Mouse (Mus musculus) neural tube, embryonic 14.5 days (tissue): Measurements from ENCODE around the gene Nos3. TPM values are rescaled to one million over a fixed set of nuclear protein-coding genes. Genes with fewer than 3 reads are reported as not detected.

Experiments
- ATAC-seq: fragments of 200-750 bp; cut with Nextera tagmentation; 2 replicates; pipeline ENCODE4 v1.8.0; 2017; ENCODE audit warnings: low read depth, mild to moderate bottlenecking, moderate TSS enrichment, moderate library complexity
- H3K27ac ChIP-seq: fragments of 300-500 bp; sonication (generic); 2 replicates; pipeline ENCODE4 v1.5.1; 2014; ENCODE audit warnings: low read depth, mild to moderate bottlenecking, control low read depth, low read length, moderate library complexity, mixed read lengths
- H3K27me3 ChIP-seq: fragments of 300-500 bp; sonication (generic); 2 replicates; pipeline ENCODE4 v1.6.1; 2014; ENCODE audit warnings: low read length; ENCODE audit not compliant: control insufficient read depth, insufficient read depth
- H3K36me3 ChIP-seq: fragments of 300-500 bp; sonication (generic); 2 replicates; pipeline ENCODE4 v1.6.1; 2014; ENCODE audit warnings: low read length, mixed read lengths; ENCODE audit not compliant: control insufficient read depth, insufficient read depth
- H3K4me1 ChIP-seq: fragments of 300-500 bp; sonication (generic); 2 replicates; pipeline ENCODE4 v1.6.1; 2014; ENCODE audit warnings: low read length; ENCODE audit not compliant: control insufficient read depth, insufficient read depth
- H3K4me2 ChIP-seq: fragments of 300-500 bp; sonication (generic); 2 replicates; pipeline ENCODE4 v1.6.1; 2014; ENCODE audit warnings: mild to moderate bottlenecking, low read depth, low read length, control low read depth
- H3K4me3 ChIP-seq: fragments of 300-500 bp; sonication (generic); 2 replicates; pipeline ENCODE4 v1.5.1; 2014; ENCODE audit warnings: low read depth, low read length, control low read depth, mixed read lengths
- H3K9ac ChIP-seq: fragments of 300-500 bp; sonication (generic); replicated peaks from 2 replicates; pipeline ENCODE4 v1.6.1; 2014; ENCODE audit warnings: low read depth, mild to moderate bottlenecking, control low read depth, low read length, mixed read lengths
- H3K9me3 ChIP-seq: fragments of 300-500 bp; sonication (generic); 2 replicates; pipeline ENCODE4 v1.6.1; 2016; ENCODE audit warnings: low read length; ENCODE audit not compliant: control insufficient read depth
- WGBS: fragments of 180-500 bp; shearing (Covaris S2); extraction: QIAGEN DNeasy Blood & Tissue Kit; methylation state at CpG from one replicate; pipeline ENCODE4 v1.1.7; 2014; 5-methylcytosine and 5-hydroxymethylcytosine counted together
- polyA plus RNA-seq: library from polyadenylated mRNA; unstranded; fragments of >200 nt; fragmentation: Nextera tagmentation; extraction: Ambion mirVana; gene quantifications from 2 replicates; pipeline ENCODE4 v1.2.1, GENCODE M21; 2014

Gene Nos3
- polyA plus RNA-seq, 1 experiment from 2014 or later, result 4.2 TPM

DNA sequence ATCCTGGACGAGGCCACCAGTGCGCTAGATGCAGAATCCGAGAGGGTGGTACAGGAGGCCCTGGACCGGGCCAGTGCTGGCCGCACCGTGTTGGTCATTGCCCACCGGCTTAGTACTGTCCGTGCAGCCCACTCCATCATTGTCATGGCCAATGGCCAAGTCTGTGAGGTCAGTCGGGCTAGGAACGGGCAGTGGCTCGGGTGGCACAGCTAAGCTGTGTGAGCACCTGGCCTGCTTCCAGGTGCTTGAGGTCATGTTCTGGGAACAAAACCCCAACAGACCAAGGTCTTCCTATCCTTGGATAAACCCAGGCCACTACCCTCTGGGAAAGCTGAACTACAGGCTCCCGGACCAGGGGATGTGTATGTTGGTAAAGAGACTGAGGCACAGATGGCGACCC, 44.0 kb downstream of the Nos3 start:
- Histone ChIP-seq H3K9ac (no peak overlapping the region), H3K36me3 (peaks cover 12% of the 10 kb centered on the region; the same call in 1 of the 2 replicates), H3K4me3 (no peak overlapping the region), H3K4me2 (no peak overlapping the region), H3K4me1 (no peaks in the 10 kb centered on the region), H3K27ac (no peak overlapping the region), H3K27me3 (no peaks in the 10 kb centered on the region), H3K9me3 (no peaks in the 10 kb centered on the region)
- ATAC-seq, result no peak
- WGBS, result 93% methylated on average over 13 of the region's 13 CpGs

DNA sequence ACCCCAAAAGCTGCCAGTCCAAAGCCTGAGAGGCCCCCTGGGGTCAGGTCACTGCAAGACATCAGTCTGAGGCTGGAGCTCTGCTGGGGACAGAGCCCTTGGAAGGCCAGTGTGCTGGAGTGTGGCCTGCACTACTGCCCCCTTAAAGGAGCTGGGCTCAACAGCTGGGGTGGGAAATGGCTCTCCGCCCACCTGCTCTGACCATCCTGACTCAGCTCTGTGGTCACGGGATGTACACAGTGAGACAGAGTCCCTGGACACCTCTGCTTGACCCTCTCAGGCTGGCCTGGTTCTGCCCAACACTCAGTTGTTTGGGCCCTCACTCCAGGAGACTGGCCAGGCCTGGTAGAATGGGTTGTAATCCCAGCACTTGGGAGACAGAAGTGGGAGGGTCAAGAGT, 44.9 kb downstream of the Nos3 start:
- WGBS, result 88% methylated on average over 2 of the region's 2 CpGs
- peaks cover 12% of the 10 kb centered on the region; the same call in 1 of the 2 replicates for H3K36me3 ChIP-seq
- no peak for ATAC-seq

GRCm38 (mm10) chr5:24412063-24412462, 47.5 kb downstream of the Nos3 start:
- WGBS, result 87% methylated on average over 2 of the region's 2 CpGs
- no peak overlapping the region for H3K4me3 ChIP-seq
- H3K27me3 ChIP-seq, result no peaks in the 10 kb centered on the region
- no peak overlapping the region for H3K9ac ChIP-seq
- ATAC-seq, result no peak
- H3K4me2 ChIP-seq, result no peak overlapping the region
- H3K36me3 ChIP-seq, result peaks cover 10% of the 10 kb centered on the region; the same call in 1 of the 2 replicates
- H3K27ac ChIP-seq, result no peak overlapping the region
- H3K4me1 ChIP-seq, result 0 out of 2 replicates have a peak, but pooled peaks cover 8% of the 10 kb centered on the region
- no peaks in the 10 kb centered on the region for H3K9me3 ChIP-seq

More for the DNA sequence above, 44.9 kb downstream of the Nos3 start:
- no peaks in the 10 kb centered on the region for H3K27me3 ChIP-seq
- no peak overlapping the region for H3K9ac ChIP-seq
- no peak overlapping the region for H3K4me3 ChIP-seq
- no peaks in the 10 kb centered on the region for H3K4me1 ChIP-seq
- H3K4me2 ChIP-seq, result no peak overlapping the region
- H3K9me3 ChIP-seq, result no peaks in the 10 kb centered on the region
- H3K27ac ChIP-seq, result no peak overlapping the region

DNA sequence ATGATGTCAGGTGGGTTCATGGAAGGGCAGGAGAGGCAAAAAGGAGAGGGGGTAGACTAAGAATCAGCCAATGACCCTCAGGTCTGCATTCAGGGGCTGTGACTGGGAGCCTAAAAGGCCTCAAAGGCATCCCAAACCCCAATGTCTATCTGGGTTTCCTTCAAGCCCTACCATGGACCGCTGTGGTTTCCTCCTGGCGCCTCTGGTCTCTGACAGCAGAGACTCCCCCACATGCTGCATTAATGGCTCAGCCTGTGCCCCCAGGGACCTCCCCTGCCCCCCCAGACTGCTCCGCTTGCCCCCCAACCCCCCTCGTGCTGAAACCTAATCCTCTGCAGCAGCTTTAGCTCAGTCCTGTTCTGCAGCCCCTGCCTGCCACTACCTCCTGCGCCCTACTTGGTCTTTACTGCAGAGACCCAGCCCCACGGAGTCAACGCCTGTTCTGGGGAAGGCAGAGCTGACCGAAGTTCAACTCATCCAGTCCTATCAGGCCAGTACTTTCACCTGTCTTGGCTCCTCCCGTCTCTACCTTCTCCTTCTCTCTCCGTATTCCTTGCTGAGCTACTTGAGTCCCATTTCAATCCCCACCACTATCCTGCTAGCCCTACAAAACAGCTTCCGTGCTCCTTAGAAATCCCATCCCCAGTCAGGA, 48.6 kb downstream of the Nos3 start, which contains the start of gene Asic3:
Gene Asic3 (plus strand): TSS at position 351 of the 652 bp plus-strand sequence.
- 51% methylated on average over 11 of the region's 11 CpGs for WGBS

DNA sequence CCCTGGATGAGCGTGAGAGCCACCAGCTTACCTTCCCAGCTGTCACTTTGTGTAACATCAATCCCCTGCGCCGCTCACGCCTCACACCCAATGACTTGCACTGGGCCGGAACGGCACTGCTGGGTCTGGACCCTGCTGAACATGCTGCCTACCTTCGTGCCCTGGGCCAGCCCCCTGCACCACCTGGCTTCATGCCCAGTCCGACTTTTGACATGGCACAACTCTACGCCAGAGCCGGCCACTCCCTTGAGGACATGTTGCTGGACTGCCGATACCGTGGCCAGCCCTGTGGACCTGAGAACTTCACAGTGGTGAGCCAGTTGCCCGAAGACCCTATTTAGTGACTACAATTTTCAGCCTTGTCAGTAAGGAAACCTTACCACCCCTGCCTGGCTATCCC, 49.3 kb downstream of the Nos3 start:
- no peak for ATAC-seq
- H3K4me3 ChIP-seq, result no peak overlapping the region
- no peak overlapping the region for H3K27ac ChIP-seq
- WGBS, result 85% methylated on average over 13 of the region's 13 CpGs
- H3K9ac ChIP-seq, result no peak overlapping the region
- H3K27me3 ChIP-seq, result no peaks in the 10 kb centered on the region
- 0 out of 2 replicates have a peak, but pooled peaks cover 6% of the 10 kb centered on the region for H3K36me3 ChIP-seq
- 0 out of 2 replicates have a peak, but pooled peaks cover 8% of the 10 kb centered on the region for H3K4me1 ChIP-seq
- no peaks in the 10 kb centered on the region for H3K9me3 ChIP-seq
- H3K4me2 ChIP-seq, result no peak overlapping the region

More for the DNA sequence above, 48.6 kb downstream of the Nos3 start, which contains the start of gene Asic3:
- Histone ChIP-seq H3K27me3 (no peaks in the 10 kb centered on the region), H3K4me3 (no peak within 1 kb of the TSS), H3K4me2 (no peak within 1 kb of the TSS), H3K27ac (no peak within 1 kb of the TSS), H3K36me3 (0 out of 2 replicates have a peak, but pooled peaks cover 3% of the 10 kb centered on the region), H3K9ac (no peak within 1 kb of the TSS), H3K9me3 (no peaks in the 10 kb centered on the region), H3K4me1 (0 out of 2 replicates have a peak, but pooled peaks cover 8% of the 10 kb centered on the region)
- no peak for ATAC-seq

DNA sequence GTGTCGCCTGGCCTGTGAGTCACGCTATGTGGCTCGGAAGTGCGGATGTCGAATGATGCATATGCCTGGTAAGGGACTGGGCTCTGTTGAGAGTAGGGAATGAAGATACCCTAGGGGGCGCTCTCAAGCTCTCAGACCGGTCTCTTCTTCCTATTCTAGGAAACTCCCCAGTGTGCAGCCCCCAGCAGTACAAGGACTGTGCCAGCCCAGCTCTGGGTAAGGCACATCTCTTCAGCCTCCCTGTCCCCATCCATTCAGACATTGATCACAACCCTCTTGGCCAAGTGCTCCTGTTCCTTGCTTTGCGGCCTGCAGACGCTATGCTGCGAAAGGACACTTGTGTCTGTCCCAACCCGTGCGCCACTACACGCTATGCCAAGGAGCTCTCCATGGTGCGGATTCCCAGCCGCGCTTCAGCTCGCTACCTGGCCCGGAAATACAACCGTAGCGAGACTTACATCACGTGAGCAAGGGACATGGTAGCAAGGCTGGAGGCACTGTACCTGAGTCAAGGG, 51.7 kb downstream of the Nos3 start:
- H3K4me1 ChIP-seq, result 0 out of 2 replicates have a peak, but pooled peaks cover 8% of the 10 kb centered on the region
- 4% methylated on average over 21 of the region's 21 CpGs for WGBS
- no peaks in the 10 kb centered on the region for H3K9me3 ChIP-seq
- H3K27ac ChIP-seq, result no peak overlapping the region
- H3K4me3 ChIP-seq, result no peak overlapping the region
- ATAC-seq, result peak; percentile 78
- H3K27me3 ChIP-seq, result no peaks in the 10 kb centered on the region
- H3K9ac ChIP-seq, result no peak overlapping the region
- peak overlapping the region; percentile 23; the same call in 1 of the 2 replicates for H3K4me2 ChIP-seq
- H3K36me3 ChIP-seq, result peaks cover 7% of the 10 kb centered on the region; the same call in 1 of the 2 replicates

DNA sequence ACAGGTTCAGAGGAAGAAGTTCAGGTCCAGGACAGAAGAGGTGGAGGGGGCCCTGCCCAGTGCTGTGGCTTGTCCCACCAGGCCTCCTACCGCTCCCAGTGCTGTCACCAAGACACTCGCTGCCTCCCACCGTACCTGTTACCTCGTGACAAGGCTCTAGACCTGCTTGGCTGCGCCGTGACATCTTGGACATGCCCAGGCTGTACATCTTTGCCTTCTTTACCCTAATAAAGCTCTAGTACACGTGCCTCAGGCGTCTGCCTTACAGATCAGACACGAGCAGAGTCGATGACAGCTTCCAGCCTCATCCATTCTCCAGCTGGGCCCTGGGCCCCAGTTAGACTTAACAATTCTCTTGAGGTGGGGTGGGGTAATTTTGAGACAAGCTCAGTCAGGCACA, 53.0 kb downstream of the Nos3 start:
- WGBS, result 89% methylated on average over 10 of the region's 10 CpGs
- no peak for ATAC-seq
- Histone ChIP-seq H3K4me3 (no peak overlapping the region), H3K4me1 (peaks cover 10% of the 10 kb centered on the region; the same call in 1 of the 2 replicates), H3K27ac (no peak overlapping the region), H3K36me3 (peaks cover 7% of the 10 kb centered on the region; the same call in 1 of the 2 replicates), H3K4me2 (no peak overlapping the region), H3K27me3 (no peaks in the 10 kb centered on the region), H3K9ac (no peak overlapping the region), H3K9me3 (no peaks in the 10 kb centered on the region)

- no peak overlapping the region for H3K27ac ChIP-seq
- H3K4me3 ChIP-seq, result no peak overlapping the region
- H3K36me3 ChIP-seq, result peaks cover 7% of the 10 kb centered on the region; the same call in 1 of the 2 replicates
- no peak overlapping the region for H3K4me2 ChIP-seq
- no peak overlapping the region for H3K9ac ChIP-seq
- WGBS, result 91% methylated on average over 9 of the region's 9 CpGs
- H3K27me3 ChIP-seq, result no peaks in the 10 kb centered on the region
- ATAC-seq, result no peak
- H3K9me3 ChIP-seq, result no peaks in the 10 kb centered on the region
- H3K4me1 ChIP-seq, result peaks cover 20% of the 10 kb centered on the region; the same call in 1 of the 2 replicates
Measured at GRCm38 (mm10) chr5:24420381-24420780, 55.8 kb downstream of the Nos3 start.
